Mouse (Mus musculus) urinary bladder, postnatal 25 days (tissue): Measurements from ENCODE around the gene Gbf1.
"Not testable (repeated sequence)": the region's sequence is repeated elsewhere in the genome, so short reads cannot be mapped to it uniquely, and the experiment has no call there.

ENCODE experiments used
- DNase-seq: peaks from one replicate; pipeline ENCODE4 v3.0.0; 2022; ENCODE audit warnings: low spot score

Gbf1 gene

DNA sequence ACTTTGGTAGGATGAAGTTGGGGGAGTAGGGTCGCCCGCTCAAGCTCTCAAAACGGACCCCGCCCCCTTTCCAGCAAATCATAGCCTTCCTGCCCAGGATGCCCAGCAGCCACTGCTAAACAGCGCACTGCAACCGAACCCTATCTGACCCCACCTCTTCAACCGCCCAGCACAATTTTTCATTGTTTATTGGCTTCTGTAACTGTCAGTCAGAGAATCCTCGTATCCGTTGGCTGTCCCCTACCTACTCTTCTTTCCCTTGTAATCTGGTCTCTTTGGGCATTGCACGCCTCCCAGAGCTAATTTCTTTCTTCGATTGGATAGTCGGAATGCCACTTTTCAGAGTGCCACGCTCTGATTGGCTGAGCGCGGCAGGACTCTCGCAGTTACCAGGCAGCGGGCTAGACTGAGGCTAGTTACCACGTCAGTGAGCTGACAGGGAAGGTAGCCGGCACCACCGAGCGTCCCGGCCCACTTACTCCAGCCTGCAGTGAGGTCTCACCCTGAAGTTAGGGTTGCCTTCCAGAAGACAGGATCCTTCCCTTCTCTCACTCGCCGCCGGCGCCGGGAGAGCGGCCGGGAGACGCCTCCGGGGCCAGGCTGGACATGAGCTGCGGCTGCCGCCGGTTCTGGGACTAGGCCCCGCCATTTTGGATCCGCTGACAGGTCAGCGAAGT is at the start of gene Gbf1:
Gene Gbf1 (plus strand): TSS at position 383 of the 677 bp plus-strand sequence.
- DNase-seq: peak; percentile 75

DNA sequence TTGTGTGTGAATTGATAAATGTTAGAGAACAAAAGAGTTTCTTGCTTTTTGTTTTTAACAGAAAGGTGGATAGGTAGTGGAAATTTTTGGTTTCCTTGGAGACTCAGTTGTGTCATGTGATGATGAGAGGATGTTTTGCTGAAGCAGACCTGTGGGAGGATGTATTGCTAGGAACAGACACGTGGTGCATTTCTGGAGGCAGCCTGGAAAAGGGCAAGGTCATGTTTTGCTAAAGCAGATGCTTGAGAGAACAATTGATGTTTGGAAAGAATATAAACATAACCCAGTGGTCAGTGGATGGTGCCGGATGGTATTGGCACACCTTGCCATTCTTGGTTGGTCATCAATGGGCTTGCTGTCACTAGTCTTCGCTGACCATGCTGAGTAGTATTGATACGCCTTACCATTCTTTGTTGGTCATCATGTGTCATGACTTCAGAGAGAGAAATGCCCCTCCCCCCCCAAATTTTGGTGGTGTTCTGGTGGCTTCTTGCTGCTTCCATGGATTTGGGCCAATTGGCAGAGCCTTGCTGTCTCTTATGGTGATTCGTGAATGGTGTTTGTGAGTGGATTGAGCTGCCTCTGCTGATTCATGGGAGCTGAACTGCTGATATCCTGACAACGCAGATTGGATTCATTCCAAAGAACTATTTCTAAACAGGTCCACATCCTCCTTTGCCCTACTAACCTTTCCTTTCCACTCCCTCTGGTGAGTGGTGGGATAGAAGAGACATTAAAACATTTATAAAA is 48.7 kb upstream of the Gbf1 start:
- no peak for DNase-seq

DNA sequence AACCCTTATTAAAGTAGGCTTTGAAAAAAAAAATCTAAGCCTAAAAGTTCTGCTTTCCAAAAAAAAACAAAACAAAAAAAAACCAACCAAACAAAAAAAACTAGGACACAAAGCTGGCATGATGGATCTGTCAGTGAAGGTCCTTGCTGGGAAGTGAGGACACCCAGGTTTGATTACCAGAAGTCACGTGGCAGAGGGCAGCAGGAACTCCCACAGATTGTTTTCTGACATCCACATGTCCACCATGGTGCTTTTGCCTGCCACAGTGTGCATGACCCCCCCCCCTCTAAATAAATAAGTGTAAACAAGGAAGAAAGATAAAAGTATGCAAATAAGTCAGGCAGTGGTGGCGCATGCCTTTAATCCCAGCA is 48.1 kb upstream of the Gbf1 start:
- no peak for DNase-seq

DNA sequence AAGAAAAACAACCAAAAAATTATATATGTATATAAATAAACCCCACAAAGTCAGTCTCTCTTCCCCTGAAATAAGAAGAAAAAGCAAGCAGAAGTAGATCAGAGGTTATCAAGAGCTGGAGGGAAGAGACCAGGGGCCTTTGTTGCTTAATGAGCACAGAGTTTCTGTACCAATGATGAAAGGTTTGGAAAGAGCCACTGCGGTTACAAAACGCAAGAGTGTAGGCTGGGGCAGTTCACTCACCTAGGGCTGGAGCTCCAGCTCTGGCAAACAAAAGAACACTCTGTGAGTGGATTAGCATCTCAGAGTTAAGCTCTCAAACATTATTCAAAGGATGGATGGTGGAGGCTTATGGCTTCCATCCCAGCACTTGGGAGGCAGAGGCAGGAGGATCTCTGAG is 42.1 kb upstream of the Gbf1 start:
- DNase-seq: no peak

DNA sequence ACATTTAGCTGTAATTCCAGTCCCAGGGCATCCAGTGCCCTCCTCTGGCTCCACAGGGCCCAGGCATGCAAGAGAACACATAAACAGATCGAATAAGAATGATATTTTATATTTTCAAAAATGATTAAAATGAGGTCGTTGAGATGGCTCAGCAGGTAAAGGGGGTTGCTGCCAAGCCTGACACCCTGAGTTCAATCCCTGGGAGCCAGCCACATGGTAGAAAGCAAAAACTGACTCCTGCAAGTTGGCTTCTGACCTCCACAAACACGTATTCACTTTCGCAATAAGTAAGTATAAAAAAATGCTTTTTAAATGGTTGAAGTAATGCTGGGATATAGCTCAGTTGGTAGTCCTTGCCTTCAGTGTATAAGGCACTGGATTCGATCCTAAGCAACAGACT is 41.5 kb upstream of the Gbf1 start:
- DNase-seq: no peak

DNA sequence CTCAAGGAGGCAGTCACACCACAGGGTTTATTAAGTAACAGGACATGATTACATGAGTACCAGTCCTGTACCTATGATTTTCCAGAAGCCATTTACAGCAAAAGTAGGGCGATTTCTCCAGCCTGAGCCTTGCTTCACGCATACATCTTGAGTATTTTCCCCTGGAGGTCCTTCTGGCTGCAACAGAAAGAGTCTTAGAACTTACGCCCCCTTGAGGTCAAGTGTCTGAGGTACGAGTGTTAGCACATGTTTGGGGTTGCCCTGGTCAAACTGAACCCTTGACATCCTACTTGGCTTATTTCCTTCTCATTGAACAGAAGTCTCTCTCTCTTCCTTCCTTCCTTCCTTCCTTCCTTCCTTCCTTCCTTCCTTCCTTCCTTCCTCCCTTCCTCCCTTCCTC is 37.7 kb upstream of the Gbf1 start:
- no peak for DNase-seq

DNA sequence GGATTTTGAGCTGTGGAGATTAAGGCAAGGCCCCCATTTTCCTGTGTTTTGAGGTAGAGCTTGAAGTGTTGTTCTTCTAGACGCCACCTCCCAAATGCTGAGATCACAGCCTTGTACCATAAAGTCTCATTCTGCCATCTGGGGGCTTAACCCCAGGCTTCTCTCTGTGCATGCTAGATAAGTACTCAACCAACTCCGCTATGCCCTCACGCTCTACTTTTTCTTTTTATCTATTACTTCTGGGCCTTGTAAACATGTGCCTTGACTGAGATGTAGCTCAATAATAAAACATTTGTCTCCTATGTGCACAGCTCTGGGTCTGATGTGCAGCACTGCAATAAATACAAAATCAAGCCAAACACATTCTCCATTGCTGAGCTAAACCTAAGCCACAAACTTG is 32.9 kb upstream of the Gbf1 start:
- DNase-seq: no peak

DNA sequence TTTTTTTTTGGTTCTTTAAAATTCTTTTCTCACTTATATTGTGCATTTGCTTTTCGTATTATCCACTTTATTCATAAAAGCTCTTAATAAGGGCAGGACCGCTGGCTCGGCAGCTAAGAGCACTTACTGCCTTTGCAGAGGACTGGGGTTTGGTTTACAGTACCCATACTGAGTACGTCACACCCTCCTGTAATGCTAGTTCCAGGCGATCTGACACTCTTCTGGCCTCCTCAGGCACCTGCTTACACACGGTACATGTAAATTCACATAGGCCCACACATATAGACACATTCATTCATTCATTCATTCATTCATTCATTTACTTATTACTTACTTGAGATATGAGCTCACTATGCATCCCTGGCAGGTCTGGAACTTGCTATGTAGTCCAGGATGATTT is 31.4 kb upstream of the Gbf1 start:
- DNase-seq: no peak

DNA sequence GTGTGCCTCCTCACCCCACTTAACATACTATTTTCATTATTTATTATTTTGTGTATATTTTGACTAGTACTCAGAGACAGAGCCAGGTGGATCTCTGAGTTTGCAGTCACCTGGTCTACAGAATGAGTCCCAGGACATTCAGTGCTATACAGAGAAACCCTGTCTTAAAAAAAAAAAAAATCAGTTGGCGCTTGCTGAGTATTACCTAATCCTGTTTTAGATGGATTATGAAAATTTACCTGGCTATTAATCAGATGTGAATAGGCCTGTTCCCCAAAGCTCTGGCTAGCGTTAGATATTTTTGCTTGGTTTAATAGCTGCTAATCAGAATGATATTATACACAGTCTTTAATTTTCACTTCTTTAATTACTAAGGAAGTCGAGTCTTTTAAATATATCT is 28.4 kb upstream of the Gbf1 start:
- no peak for DNase-seq

DNA sequence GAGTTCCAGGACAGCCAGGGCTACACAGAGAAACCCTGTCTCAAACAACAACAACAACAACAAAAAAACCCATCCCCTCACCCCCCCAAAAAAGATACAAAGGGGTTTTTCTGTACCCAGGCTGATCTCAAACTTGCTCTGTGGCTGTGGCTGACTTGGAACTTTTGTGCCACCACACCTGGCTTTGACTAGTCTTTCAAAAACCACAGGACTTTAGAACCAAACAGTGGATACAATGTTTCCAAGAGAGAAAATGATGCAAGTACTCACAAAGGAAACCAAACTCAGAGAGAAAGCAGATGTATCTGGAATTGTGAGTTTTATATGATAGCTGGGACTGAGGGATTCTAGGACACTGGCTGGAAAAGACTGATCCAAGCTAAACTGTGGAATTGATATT is 27.7 kb upstream of the Gbf1 start:
- no peak for DNase-seq

DNA sequence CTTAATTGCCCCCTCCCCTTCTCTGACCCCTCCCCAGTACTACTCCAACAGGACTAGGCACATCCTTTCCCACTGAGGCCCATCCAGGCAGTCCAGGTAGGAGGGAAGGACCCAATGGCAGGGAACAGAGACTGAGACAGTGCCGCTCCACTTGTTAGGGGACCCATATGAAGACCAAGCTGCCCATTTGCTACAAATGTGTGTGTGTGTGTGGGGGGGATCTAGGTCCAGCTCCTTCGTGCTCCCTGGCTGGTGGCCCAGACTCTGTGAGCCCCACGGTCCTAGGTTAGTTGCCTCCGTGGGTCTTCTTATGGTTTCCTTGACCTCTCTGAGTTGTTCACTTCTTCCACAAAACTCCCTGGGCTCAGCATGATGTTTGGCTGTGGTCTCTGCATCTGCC is 26.0 kb upstream of the Gbf1 start:
- DNase-seq: no peak

DNA sequence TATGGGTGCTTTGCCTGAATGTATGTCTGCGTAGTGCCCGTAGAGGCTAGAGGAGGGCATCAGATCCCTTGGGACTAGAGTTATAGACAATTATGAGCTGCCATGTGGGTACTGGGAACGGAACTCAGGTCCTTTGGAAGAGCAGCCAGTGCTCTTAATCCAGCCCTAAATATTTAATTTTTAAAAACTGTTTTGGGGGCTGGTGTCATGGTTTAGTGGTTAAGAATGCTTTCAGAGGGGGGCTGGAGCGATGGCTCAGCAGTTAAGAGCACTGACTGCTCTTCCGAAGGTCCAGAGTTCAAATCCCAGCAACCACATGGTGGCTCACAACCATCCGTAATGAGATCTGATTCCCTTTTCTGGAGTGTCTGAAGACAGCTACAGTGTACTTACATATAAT is 22.6 kb upstream of the Gbf1 start:
- DNase-seq: not testable (repeated sequence)

DNA sequence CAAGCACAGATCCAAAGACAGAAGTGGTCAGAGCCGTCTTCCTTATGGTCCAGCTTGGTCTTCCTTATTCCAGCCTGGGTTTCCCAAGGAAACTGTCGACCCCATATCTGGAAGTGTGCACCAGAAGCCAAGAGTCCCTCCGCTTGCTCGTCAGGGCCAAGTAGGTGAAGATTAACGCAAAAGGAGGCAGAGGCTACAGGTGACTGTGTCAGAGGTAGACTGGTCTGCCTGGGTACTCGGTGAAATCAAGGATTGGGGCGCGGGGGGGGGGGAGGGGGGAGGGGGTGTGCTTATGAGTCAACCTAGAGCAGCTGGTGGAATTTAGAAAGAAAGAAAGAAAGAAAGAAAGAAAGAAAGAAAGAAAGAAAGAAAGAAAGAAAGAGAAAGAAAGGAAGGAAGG is 21.0 kb upstream of the Gbf1 start:
- no peak for DNase-seq

DNA sequence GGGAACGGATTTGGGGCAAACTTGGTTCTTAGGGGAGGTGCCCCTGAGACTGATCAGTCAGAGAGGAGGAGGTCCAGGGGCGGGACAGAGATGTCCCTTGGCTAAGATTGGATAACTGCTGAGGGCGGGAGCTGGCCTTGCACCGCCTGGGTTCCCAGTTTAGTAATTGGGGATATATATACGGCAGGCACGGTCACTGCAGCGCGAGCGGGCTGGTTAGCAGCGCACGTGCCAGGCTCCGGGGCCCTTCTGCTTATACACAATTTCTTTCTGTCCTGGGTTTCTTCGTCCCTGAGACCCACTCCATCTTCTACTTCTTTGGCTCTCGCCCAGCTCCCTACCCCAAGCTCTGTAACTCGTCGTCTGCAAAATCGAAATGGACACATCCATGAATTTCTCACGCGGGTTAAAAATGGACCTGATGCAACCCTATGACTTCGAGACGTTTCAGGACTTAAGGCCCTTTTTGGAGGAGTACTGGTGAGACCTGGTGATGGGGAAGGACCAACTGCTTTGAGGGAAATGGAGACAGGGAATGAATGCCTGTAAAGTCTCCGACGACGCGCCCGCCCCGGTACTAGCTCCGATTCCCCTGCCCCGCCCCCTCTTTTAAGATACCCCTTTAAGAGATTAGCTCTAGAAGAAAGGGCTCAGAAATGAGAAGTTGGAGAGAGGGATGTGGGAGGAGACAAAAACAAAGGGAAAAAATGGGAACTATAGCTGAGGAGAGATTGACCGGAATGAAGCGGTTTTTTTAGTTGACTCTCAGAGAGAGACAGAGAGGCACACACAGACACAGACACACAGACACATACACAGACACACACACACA is 20.4 kb upstream of the Gbf1 start, which contains the start of gene Elovl3:
Gene Elovl3 (plus strand): TSS at position 204 of the 832 bp plus-strand sequence.
- DNase-seq: no peak

DNA sequence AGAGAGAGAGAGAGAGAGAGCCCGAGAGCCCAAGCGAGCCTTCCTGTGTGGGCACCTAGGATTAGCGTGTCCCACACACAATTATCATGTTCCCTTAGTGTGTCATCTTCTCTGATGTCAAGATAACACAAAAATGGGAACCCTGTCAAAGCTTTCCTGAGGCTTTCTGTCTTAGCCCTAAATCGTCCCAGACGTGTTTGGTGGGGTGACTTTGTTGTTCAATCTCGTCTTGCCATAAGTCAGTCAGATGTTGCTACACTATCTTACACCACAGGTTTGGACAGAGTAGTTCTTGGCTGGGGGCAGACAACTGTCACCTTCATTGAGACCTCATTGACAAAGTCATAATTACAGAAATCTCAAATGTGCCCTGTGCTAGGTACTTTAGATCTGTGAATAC is 19.7 kb upstream of the Gbf1 start:
- no peak for DNase-seq

DNA sequence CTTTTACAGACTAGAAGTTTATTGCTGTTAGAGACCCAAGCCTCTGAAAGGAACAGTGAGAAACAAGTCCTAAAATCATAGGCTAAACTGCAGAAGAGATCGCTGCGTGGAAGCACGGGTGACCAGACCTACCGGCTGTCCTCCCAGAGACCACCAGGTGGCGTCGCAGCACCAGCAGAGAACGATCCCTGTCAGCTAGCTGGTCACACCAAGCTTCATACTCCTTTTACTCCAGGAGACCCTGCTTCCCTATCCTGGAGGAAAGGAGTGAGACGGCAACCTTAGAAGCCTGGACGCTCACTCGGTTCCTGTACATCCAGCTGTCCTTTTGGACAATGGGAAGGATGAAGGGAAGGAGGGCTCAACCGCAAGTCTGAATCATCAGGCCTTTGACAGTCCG is 17.0 kb upstream of the Gbf1 start:
- DNase-seq: peak; percentile 90

DNA sequence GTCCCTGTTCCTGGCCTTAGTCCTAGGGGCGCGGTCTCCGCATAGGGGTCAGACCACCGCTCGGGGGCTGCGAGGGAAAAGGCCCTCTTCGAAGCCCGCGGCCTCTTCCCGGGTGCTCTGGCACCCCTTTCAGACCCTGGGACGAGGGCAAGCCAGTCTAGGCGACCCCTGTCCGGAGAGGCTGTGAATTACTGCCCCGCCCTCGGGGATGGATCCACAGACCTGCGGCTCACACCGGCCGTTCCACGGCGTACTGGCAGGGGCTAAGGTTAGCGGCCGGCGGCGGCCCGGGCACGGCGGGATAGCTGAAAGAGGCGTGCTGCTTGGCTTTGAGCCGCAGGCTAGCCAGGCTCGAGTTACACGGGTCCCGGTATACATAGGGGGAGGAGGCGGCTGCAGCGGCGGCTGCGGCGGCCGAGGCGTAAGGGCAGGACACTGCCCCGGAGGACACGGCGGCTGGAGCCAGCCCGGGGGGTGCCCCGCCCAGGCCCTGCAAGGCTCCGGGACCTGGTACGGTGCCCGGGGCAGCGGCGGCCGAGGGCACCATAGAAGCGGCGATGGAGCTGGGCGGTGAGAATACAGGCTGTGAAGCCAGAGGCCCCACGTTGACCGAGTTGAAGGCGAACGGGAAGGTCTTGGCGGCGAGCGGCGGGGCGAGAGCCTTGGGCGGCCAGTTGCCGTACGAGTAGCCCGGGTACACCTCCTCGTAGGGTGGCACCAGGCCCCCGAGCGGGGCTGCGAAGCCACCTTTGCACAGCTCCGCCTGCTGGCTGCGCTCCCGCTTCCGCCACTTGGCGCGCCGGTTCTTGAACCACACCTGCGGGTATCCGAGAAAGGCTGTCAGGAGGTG is 16.3 kb upstream of the Gbf1 start:
- DNase-seq: peak; percentile 46

DNA sequence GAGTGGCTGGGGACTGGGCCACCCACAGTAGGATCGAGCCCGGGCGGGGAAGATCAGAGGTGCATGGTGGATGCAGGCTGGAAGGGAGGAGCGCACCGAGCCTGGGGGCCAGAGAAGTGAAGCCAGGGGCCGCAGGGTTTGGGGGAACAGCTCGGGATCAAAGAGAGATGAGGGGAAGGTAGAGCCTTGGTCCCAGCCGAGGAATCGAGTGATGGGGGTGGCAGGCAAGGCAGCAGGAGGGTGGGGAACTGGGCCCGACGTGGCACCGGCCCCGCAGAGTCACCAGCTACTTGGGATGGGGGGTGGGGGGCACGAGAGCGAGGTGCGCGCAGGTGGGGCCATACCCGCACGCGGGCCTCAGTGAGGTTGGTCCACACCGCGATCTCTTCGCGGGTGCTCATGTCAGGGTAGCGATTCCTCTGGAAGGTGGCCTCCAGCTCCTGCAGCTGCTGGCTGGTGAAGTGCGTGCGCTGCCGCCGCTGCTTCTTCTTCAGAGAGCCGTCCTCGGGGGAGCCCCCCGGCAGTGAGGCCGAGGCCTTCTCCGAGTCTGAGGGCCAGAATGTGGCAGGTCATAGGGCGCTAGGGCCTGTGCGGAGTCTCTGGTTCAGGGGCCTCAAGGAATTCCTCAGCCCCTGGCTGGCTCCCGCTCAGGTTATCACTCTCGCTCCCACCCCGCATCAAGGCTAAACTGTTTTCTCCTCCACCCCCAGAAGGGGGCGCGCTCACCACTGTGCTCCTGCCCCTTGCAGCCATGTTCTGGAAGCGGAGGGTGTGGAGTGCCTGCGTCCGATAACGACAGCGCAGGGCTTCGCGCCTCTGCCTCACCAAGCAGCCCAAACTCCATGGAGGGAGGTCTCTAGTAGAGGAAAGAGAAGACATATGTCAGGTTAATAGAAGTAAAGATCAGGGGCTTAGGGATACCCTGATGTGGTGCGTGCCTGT is 15.4 kb upstream of the Gbf1 start:
- DNase-seq: peak; percentile 76

DNA sequence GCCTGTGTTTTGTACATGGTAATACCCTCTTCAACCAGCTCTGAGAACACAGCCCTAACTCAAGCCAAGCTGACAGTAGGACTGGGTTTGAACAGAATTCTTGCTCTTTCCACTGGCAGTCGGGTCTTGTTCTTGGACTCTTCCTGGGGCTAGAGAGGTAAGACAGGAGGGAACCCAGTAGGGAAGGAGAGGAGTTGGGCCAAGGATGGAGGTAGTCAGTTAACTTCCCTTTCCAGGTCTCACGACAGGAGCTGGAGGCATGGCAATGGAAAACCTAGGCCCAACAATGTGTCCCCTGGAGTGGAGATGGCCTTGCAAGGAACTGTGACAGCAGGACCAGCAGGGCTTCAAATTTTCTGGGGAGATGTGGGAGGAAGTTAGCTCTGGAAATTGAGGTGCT is 12.0 kb upstream of the Gbf1 start:
- DNase-seq: no peak

DNA sequence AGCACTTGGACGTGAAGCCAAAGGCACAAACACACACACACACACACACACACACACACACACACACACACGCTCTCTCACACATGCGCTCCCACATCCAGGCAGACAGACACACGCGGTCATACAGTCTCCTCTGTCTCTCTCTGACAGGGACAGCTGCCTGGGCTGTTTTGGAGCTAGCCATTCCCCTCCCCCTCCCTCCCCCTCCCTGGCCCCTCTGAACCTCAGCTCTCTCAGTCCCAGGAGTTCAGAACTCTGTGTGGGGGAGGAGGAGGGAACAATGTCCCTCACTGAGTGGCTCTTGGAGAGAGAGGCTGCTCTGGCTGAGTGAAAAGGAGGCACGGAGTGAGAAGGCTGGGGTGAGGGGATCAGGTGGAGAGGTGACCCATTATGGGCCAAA is 11.2 kb upstream of the Gbf1 start:
- no peak for DNase-seq
